Mouse (Mus musculus) hindbrain, embryonic 10.5 days (tissue): Measurements from ENCODE around the gene Elf5. TPM values are rescaled to one million over a fixed set of nuclear protein-coding genes. Genes with fewer than 3 reads are reported as not detected.

Experiments used
- DNase-seq: peaks from one replicate; pipeline ENCODE4 v3.0.0-alpha.2; 2017; ENCODE audit warnings: low spot score
- H3K27ac ChIP-seq: fragments of 300-500 bp; sonication (generic); 2 replicates; pipeline ENCODE4 v1.5.1; 2016; ENCODE audit warnings: mild to moderate bottlenecking, moderate library complexity
- H3K27me3 ChIP-seq: fragments of 300-500 bp; sonication (generic); 2 replicates; pipeline ENCODE4 v1.6.1; 2016; ENCODE audit warnings: mild to moderate bottlenecking; ENCODE audit not compliant: poor library complexity, insufficient read depth, severe bottlenecking
- H3K36me3 ChIP-seq: fragments of 300-500 bp; sonication (generic); 2 replicates; pipeline ENCODE4 v1.6.1; 2016; ENCODE audit warnings: mild to moderate bottlenecking, moderate library complexity
- H3K4me1 ChIP-seq: fragments of 300-500 bp; sonication (generic); replicated peaks from 2 replicates; pipeline ENCODE4 v1.6.1; 2016; ENCODE audit warnings: mild to moderate bottlenecking
- H3K4me3 ChIP-seq: fragments of 300-500 bp; sonication (generic); 2 replicates; pipeline ENCODE4 v1.5.1; 2016; ENCODE audit warnings: mild to moderate bottlenecking, moderate library complexity
- H3K9me3 ChIP-seq: fragments of 300-500 bp; sonication (generic); 2 replicates; pipeline ENCODE4 v1.6.1; 2016; ENCODE audit warnings: mild to moderate bottlenecking, moderate library complexity
- WGBS: fragments of 180-500 bp; shearing (Covaris S2); methylation state at CpG from one replicate; pipeline ENCODE4 v1.1.7; 2016; 5-methylcytosine and 5-hydroxymethylcytosine counted together
- polyA plus RNA-seq: library from polyadenylated mRNA; unstranded; fragments of >200 nt; fragmentation: Nextera tagmentation; extraction: Ambion mirVana; gene quantifications from 2 replicates; pipeline ENCODE4 v1.2.1, GENCODE M21; 2016

Elf5 gene
- polyA plus RNA-seq, 1 experiment from 2014 or later: not detected

- DNase-seq: no peak
- no peaks in the 10 kb centered on the region for H3K27me3 ChIP-seq
- 88% methylated on average over 7 of the region's 7 CpGs for WGBS
- peaks cover 23% of the 10 kb centered on the region for H3K4me1 ChIP-seq
- no peaks in the 10 kb centered on the region for H3K9me3 ChIP-seq
- H3K36me3 ChIP-seq: no peaks in the 10 kb centered on the region
- peak overlapping the region; percentile 98; the same call in 1 of the 2 replicates for H3K27ac ChIP-seq
- H3K4me3 ChIP-seq: peak overlapping the region; percentile 84
Measured at GRCm38 (mm10) chr2:103483289-103483985, 71.9 kb downstream of the Elf5 start.

GRCm38 (mm10) chr2:103483986-103484520 lies 72.6 kb downstream of the Elf5 start:
- no peaks in the 10 kb centered on the region for H3K36me3 ChIP-seq
- no peaks in the 10 kb centered on the region for H3K27me3 ChIP-seq
- DNase-seq: no peak
- WGBS: 47% methylated on average over 5 of the region's 5 CpGs
- peak overlapping the region; percentile 98 for H3K27ac ChIP-seq
- H3K4me3 ChIP-seq: peak overlapping the region; percentile 84
- H3K4me1 ChIP-seq: peaks cover 23% of the 10 kb centered on the region
- no peaks in the 10 kb centered on the region for H3K9me3 ChIP-seq

- Histone ChIP-seq H3K27ac (peak within 1 kb of the TSS; percentile 98), H3K36me3 (no peaks in the 10 kb centered on the region), H3K9me3 (no peaks in the 10 kb centered on the region), H3K4me1 (peaks cover 26% of the 10 kb centered on the region), H3K27me3 (no peaks in the 10 kb centered on the region), H3K4me3 (peak within 1 kb of the TSS; percentile 84)
- WGBS: under 1% methylated on average over 41 of the region's 41 CpGs
- peak; percentile 97 for DNase-seq
Measured at GRCm38 (mm10) chr2:103484617-103485401, 73.3 kb downstream of the Elf5 start, which contains the start of gene Cat. Gene Cat (minus strand): TSS chr2:103485160.

GRCm38 (mm10) chr2:103492526-103492925 lies 81.0 kb downstream of the Elf5 start:
- no peak for DNase-seq
- Histone ChIP-seq H3K36me3 (no peaks in the 10 kb centered on the region), H3K27ac (no peak overlapping the region), H3K27me3 (no peaks in the 10 kb centered on the region), H3K4me3 (no peak overlapping the region), H3K4me1 (peaks cover 4% of the 10 kb centered on the region; the same call in 1 of the 2 replicates), H3K9me3 (no peaks in the 10 kb centered on the region)
- WGBS: 92% methylated on average over 4 of the region's 4 CpGs

- Histone ChIP-seq H3K27ac (no peak overlapping the region), H3K4me3 (no peak overlapping the region), H3K36me3 (no peaks in the 10 kb centered on the region), H3K4me1 (peaks cover 4% of the 10 kb centered on the region; the same call in 1 of the 2 replicates), H3K27me3 (no peaks in the 10 kb centered on the region), H3K9me3 (no peaks in the 10 kb centered on the region)
- WGBS: 71% methylated on average over 4 of the region's 4 CpGs
- DNase-seq: no peak
Measured at GRCm38 (mm10) chr2:103493827-103494226, 82.3 kb downstream of the Elf5 start.

- WGBS: 89% methylated on average over 6 of the region's 6 CpGs
- Histone ChIP-seq H3K27me3 (no peaks in the 10 kb centered on the region), H3K9me3 (no peaks in the 10 kb centered on the region), H3K27ac (no peak overlapping the region), H3K4me1 (no peaks in the 10 kb centered on the region), H3K36me3 (no peaks in the 10 kb centered on the region), H3K4me3 (no peak overlapping the region)
- DNase-seq: no peak
Measured at GRCm38 (mm10) chr2:103495633-103496418, 84.3 kb downstream of the Elf5 start.

Other genes starting within 250 kb of the Elf5 start
- gene Ehf, start 108.4 kb upstream of the Elf5 start, polyA plus RNA-seq: 0.18 TPM in 1 of 2 replicates, not detected in the other
- gene Cat, start 73.5 kb downstream of the Elf5 start, polyA plus RNA-seq: 94.9 and 101 TPM in 2 replicates
- 13.3 and 21.3 TPM in 2 replicates for gene Abtb2, start 154.6 kb downstream of the Elf5 start, polyA plus RNA-seq